Mouse (Mus musculus) heart, postnatal 25 days (tissue): ENCODE measurements around the gene Ece2. TPM values are rescaled to one million over a fixed set of nuclear protein-coding genes. Genes with fewer than 3 reads are reported as not detected.
"Not testable (repeated sequence)": the region's sequence is repeated elsewhere in the genome, so short reads cannot be mapped to it uniquely, and the experiment has no call there.

ENCODE experiments used
- DNase-seq: peaks from one replicate; pipeline ENCODE4 v3.0.0; 2022; ENCODE audit warnings: low spot score
- intact Hi-C: fragments of 180-260 bp; cut with DNase I; formaldehyde crosslinking; loops from one replicate; pipeline ENCODE4 v1.15.1; 2025
- total RNA-seq, 2 experiments: library from RNA; stranded (reverse); gene quantifications; 2 replicates each; pipeline ENCODE4 v1.2.3; 2021

The Ece2 gene
- total RNA-seq, 2 experiments from 2014 or later: 0.56 to 0.57 TPM

GRCm38 (mm10) chr16:20621191-20621990 is 8.2 kb upstream of the Ece2 start, which contains the start of gene Camk2n2:
Gene Camk2n2, minus strand, starts transcription at chr16:20621287.
- peak; percentile 47 for DNase-seq
- intact Hi-C loops: no loop called here

- DNase-seq: peak; percentile 35
- intact Hi-C loops: no loop called here
Measured at GRCm38 (mm10) chr16:20621991-20622685, 7.5 kb upstream of the Ece2 start.

- intact Hi-C loops: no loop called here
- DNase-seq: no peak
Measured at GRCm38 (mm10) chr16:20623211-20623610, 6.4 kb upstream of the Ece2 start.

- DNase-seq: no peak
- intact Hi-C loops: no loop called here
Measured at GRCm38 (mm10) chr16:20628871-20629391, 697 bp upstream of the Ece2 start.

GRCm38 (mm10) chr16:20637410-20637809 is 7.8 kb downstream of the Ece2 start:
- no peak for DNase-seq
- intact Hi-C loops: no loop called here

- intact Hi-C loops: no loop called here
- no peak for DNase-seq
Measured at GRCm38 (mm10) chr16:20638367-20638766, 8.7 kb downstream of the Ece2 start.

GRCm38 (mm10) chr16:20642161-20642560 is 12.5 kb downstream of the Ece2 start:
- intact Hi-C loops: loop anchor here (1.0 to 5.0 kb wide), 2 partner anchors 95 to 146 kb away; partner anchors contain the start of gene Abcf3
- no peak for DNase-seq

GRCm38 (mm10) chr16:20643911-20644310 is 14.3 kb downstream of the Ece2 start:
- DNase-seq: no peak
- intact Hi-C loops: loop anchor here (5.0 kb wide), 1 partner anchor 97 kb away; the partner anchor contains the start of gene Abcf3

- DNase-seq: peak; percentile 92
- intact Hi-C loops: loop anchor here (2.0 to 10.0 kb wide), 2 partner anchors 41 to 113 kb away; partner anchors contain the start of genes Alg3, Eef1akmt4 and Gm49333
Measured at GRCm38 (mm10) chr16:20651076-20651946, 21.7 kb downstream of the Ece2 start, which contains the start of gene Psmd2. Gene Psmd2, plus strand, starts transcription at chr16:20651652.

- intact Hi-C loops: loop anchor here (2.0 to 10.0 kb wide), 2 partner anchors 41 to 113 kb away; partner anchors contain the start of genes Alg3, Eef1akmt4 and Gm49333
- DNase-seq: no peak
Measured at GRCm38 (mm10) chr16:20651947-20652310, 22.3 kb downstream of the Ece2 start.

- intact Hi-C loops: loop anchor here (10.0 kb wide), 1 partner anchor 111 kb away; no protein-coding TSS in a partner anchor
- DNase-seq: no peak
Measured at GRCm38 (mm10) chr16:20653315-20653714, 23.7 kb downstream of the Ece2 start.

- DNase-seq: no peak
- intact Hi-C loops: loop anchor here (10.0 kb wide), 1 partner anchor 107 kb away; no protein-coding TSS in a partner anchor
Measured at GRCm38 (mm10) chr16:20657661-20658060, 28.0 kb downstream of the Ece2 start.

GRCm38 (mm10) chr16:20668013-20668412 is 38.4 kb downstream of the Ece2 start, which contains the start of gene Eif4g1:
Gene Eif4g1, plus strand, starts transcription at chr16:20668313.
- intact Hi-C loops, DNase-seq: not testable (repeated sequence)

GRCm38 (mm10) chr16:20670291-20670690 is 40.7 kb downstream of the Ece2 start:
- intact Hi-C loops: no loop called here
- no peak for DNase-seq

GRCm38 (mm10) chr16:20671886-20672285 is 42.3 kb downstream of the Ece2 start:
- no peak for DNase-seq
- intact Hi-C loops: loop anchor here (2.0 kb wide), 1 partner anchor 17 kb away; no protein-coding TSS in a partner anchor

- intact Hi-C loops: loop anchor here (2.0 kb wide), 1 partner anchor 18 kb away; no protein-coding TSS in a partner anchor
- DNase-seq: peak; percentile 94
Measured at GRCm38 (mm10) chr16:20672500-20672902, 42.9 kb downstream of the Ece2 start.

- DNase-seq: peak; percentile 68
- intact Hi-C loops: loop anchor here (2.0 kb wide), 1 partner anchor 18 kb away; no protein-coding TSS in a partner anchor
Measured at GRCm38 (mm10) chr16:20672965-20673705, 43.5 kb downstream of the Ece2 start.

- intact Hi-C loops: loop anchor here (2.0 kb wide), 2 partner anchors 19 kb away; partner anchors contain the start of gene Fam131a
- no peak for DNase-seq
Measured at GRCm38 (mm10) chr16:20673706-20674303, 44.2 kb downstream of the Ece2 start.
